Mouse (Mus musculus) G1E (cell line): Measurements from ENCODE around the gene Srgap3. TPM values are rescaled to one million over a fixed set of nuclear protein-coding genes. Genes with fewer than 3 reads are reported as not detected.

Experiments used
- ATAC-seq: 2 replicates; pipeline ENCODE4 v1.8.0; 2016; ENCODE audit warnings: mild to moderate bottlenecking; ENCODE audit not compliant: insufficient number of reproducible peaks, poor library complexity, low FRiP score, severe bottlenecking; ENCODE audit errors: extremely low read depth
- DNase-seq: peaks from one replicate; pipeline ENCODE4 v3.0.0; 2012; ENCODE audit warnings: low spot score
- H3K27me3 ChIP-seq: 2 replicates; pipeline ENCODE4 v1.6.1; 2012; ENCODE audit warnings: mild to moderate bottlenecking, low read length, inconsistent platforms; ENCODE audit not compliant: insufficient read depth
- H3K36me3 ChIP-seq: replicated peaks from 2 replicates; pipeline ENCODE3; 2012; ENCODE audit warnings: mild to moderate bottlenecking, inconsistent platforms
- H3K4me1 ChIP-seq: 2 replicates; pipeline ENCODE4 v1.6.1; 2012; ENCODE audit warnings: low read depth, low read length, inconsistent platforms, mixed read lengths; ENCODE audit not compliant: insufficient read depth
- H3K4me3 ChIP-seq: 2 replicates; pipeline ENCODE4 v1.5.1; 2012; ENCODE audit warnings: low read depth, mild to moderate bottlenecking, inconsistent platforms, low read length, moderate library complexity, mixed read lengths
- H3K9me3 ChIP-seq: replicated peaks from 2 replicates; pipeline ENCODE4 v1.6.1; 2012; ENCODE audit warnings: inconsistent platforms
- CTCF ChIP-seq: IDR thresholded peaks from 2 replicates; pipeline ENCODE4 v1.5.1; 2012; ENCODE audit warnings: low read depth, low read length, inconsistent platforms, mixed read lengths
- GATA1 ChIP-seq: IDR thresholded peaks from 2 replicates; pipeline ENCODE4 v1.6.1; 2012; ENCODE audit warnings: borderline replicate concordance, low read length, inconsistent platforms, mixed read lengths
- GATA2 ChIP-seq: IDR thresholded peaks from 2 replicates; pipeline ENCODE4 v1.6.1; 2012; ENCODE audit warnings: low read depth, low read length, inconsistent platforms, borderline replicate concordance
- POLR2AphosphoS5 ChIP-seq: IDR thresholded peaks from 2 replicates; pipeline ENCODE4 v1.6.1; 2012; ENCODE audit warnings: low read depth, low read length, inconsistent platforms; ENCODE audit not compliant: insufficient replicate concordance
- TAL1 ChIP-seq: conservative IDR thresholded peaks from 2 replicates; pipeline ENCODE4 v1.6.1; 2012; ENCODE audit warnings: low read depth, low read length, inconsistent platforms, mixed read lengths
- polyA plus RNA-seq: library from polyadenylated mRNA; stranded (reverse); fragments of >175 nt; gene quantifications from 2 replicates; pipeline ENCODE4 v1.2.3, GENCODE M21; 2012
- total RNA-seq, 2 experiments: library from RNA; stranded (forward) in 1 of 2; stranded (reverse) in 1 of 2; fragments of 200-1000 nt in 1 of 2; fragments of >200 nt in 1 of 2; fragmentation: Nextera tagmentation in 1 of 2; gene quantifications; 2 replicates each; pipeline ENCODE4 v1.2.3; 2014 to 2017

Gene Srgap3
- total and polyA plus RNA-seq, 3 experiments: 0.05 TPM; not detected in 2

DNA sequence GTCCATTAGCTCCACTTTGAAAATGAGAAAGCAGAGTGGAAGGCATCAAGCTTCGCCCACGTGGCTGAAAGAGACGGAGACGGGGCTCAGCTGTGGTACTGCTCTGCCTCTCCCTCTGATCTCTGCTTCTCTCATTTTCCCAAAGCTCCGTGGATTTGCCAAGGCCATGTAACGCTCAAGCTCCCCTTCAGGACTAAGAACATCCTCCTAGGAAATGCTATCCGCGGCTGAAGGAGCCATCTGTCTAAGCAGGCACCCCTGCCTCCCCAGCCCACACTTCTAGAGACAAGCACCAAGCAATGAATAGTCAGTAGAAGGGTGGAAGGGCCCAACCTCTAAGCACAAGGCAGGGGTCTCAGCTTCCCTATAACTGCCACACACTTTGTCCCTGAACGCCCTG lies 138.3 kb downstream of the Srgap3 start:
- H3K36me3 ChIP-seq: no peaks in the 10 kb centered on the region
- no peak for ATAC-seq
- TF ChIP-seq GATA1: no peak
- no peak for TF ChIP-seq POLR2AphosphoS5
- TF ChIP-seq GATA2: no peak
- no peak for TF ChIP-seq TAL1
- TF ChIP-seq CTCF: no peak

DNA sequence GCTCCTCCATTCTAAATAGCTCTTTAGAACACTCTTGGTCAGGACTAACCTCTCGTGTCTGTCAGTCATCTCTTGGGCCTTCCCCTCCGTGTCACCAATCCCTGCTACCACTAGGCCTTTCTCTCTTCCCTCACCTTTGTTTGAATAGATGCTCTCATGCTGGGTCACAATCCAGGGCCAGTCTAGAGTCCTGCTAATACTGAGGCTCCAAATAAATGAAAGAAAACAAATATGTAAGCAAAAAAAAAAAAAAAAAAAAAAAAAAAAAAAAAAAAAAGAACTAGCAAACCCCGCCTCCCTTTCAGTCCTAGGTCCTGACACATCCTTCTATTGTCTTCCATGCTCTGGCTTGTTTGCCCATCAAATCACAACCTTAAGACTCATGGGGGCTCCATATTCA lies 145.1 kb downstream of the Srgap3 start:
- peaks cover 13% of the 10 kb centered on the region for H3K9me3 ChIP-seq
- H3K36me3 ChIP-seq: no peaks in the 10 kb centered on the region
- H3K4me3 ChIP-seq: no peak overlapping the region
- DNase-seq: no peak
- no peak for ATAC-seq
- no peaks in the 10 kb centered on the region for H3K27me3 ChIP-seq
- TF ChIP-seq GATA1 (no peak), CTCF (no peak)
- no peaks in the 10 kb centered on the region for H3K4me1 ChIP-seq

More for the DNA sequence above, 138.3 kb downstream of the Srgap3 start:
- Histone ChIP-seq H3K27me3 (no peaks in the 10 kb centered on the region), H3K4me3 (no peak overlapping the region), H3K9me3 (peaks cover 13% of the 10 kb centered on the region), H3K4me1 (no peaks in the 10 kb centered on the region)
- DNase-seq: no peak

DNA sequence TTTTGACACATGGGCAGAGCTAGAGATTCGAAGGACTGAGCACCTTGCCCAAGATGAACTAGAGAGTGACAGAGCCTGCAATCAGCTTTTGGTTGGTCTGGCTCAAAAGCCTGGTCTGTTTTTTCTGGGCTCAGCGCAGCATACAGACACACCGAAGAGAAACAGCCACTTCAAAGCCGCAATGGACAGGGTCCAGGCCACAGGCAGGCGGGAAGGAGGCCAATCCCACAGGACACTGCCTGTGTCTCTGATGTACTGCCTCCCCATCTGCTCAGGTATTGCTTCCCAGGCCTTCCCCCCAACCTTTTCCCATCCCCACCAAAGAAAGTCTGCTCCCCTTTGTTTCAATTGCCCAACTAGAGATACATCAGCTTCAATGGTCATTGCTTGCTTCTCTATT lies 148.7 kb downstream of the Srgap3 start:
- DNase-seq (no peak), ATAC-seq (no peak)
- Histone ChIP-seq H3K4me3 (no peak overlapping the region), H3K27me3 (no peaks in the 10 kb centered on the region), H3K9me3 (peaks cover 13% of the 10 kb centered on the region), H3K36me3 (no peaks in the 10 kb centered on the region), H3K4me1 (no peaks in the 10 kb centered on the region)
- TF ChIP-seq CTCF (no peak), TAL1 (no peak), GATA1 (no peak)

DNA sequence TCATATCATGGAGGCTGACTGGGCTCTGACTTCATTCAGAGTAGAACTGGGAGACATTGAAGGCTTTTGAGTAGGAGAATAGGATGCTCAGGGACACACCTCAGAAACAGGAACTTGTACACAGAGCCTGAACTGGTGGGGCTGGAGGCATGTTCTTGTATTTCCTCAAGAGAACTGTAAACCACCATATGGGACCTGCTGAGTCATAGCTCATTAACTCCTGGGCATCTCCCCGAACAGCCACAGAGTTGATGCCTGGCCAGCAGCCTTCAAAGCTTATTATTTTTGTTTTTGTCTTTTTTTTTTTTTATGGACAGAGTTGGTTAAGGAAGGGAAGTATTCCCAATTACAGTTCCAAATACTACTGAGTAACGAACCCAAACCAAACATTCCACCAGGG lies 150.5 kb downstream of the Srgap3 start:
- H3K4me1 ChIP-seq: no peaks in the 10 kb centered on the region
- H3K27me3 ChIP-seq: no peaks in the 10 kb centered on the region
- TF ChIP-seq GATA2 (no peak), CTCF (no peak), TAL1 (no peak), POLR2AphosphoS5 (no peak), GATA1 (no peak)
- DNase-seq (no peak), ATAC-seq (no peak)
- H3K36me3 ChIP-seq: no peaks in the 10 kb centered on the region
- peaks cover 13% of the 10 kb centered on the region for H3K9me3 ChIP-seq
- no peak overlapping the region for H3K4me3 ChIP-seq

DNA sequence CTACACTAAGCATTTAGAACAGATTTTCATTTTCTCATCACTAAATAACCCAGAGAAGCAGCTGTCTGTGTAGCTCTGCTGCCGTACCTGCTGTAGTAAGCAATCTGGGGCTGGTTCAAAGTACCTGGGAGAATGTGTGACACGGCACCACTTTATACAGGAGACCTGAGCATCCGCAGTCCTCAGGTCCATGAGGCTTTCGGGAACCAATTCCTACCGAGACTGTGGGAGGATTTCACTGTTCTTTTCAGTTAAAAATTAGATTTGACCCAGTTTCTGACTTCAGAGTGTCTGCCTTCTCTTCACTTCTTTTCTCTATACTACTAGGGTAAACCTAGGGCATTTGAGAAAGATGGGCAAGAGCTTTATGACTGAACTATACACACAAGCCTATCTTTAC lies 153.2 kb downstream of the Srgap3 start:
- no peaks in the 10 kb centered on the region for H3K4me1 ChIP-seq
- TF ChIP-seq CTCF: no peak
- no peak for TF ChIP-seq POLR2AphosphoS5
- no peak for TF ChIP-seq GATA2
- no peak for TF ChIP-seq TAL1
- no peak for TF ChIP-seq GATA1
- ATAC-seq (no peak), DNase-seq (no peak)
- H3K36me3 ChIP-seq: no peaks in the 10 kb centered on the region
- no peaks in the 10 kb centered on the region for H3K27me3 ChIP-seq
- no peak overlapping the region for H3K4me3 ChIP-seq
- H3K9me3 ChIP-seq: peaks cover 10% of the 10 kb centered on the region

DNA sequence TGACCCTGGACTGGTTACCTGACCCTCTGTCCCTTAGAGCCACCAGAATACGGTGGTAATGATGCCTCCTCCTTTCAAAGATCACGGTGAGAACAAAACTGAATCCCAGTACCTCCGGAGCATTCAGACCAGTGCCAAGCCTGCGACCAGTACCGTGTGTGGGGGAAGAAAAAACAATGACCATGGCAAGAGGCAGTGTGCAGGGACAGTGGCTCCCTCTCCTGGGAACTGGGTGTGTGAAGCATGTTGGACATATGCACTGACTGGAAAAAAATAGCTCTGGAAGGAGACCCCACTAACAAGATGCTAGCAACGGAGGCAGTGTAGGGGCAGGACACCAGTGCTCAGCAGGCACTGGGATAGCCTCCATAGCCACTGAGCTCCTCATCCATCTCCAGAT lies 157.2 kb downstream of the Srgap3 start:
- peaks cover 3% of the 10 kb centered on the region; the same call in 1 of the 2 replicates for H3K9me3 ChIP-seq
- H3K4me1 ChIP-seq: no peaks in the 10 kb centered on the region
- no peaks in the 10 kb centered on the region for H3K27me3 ChIP-seq
- no peaks in the 10 kb centered on the region for H3K36me3 ChIP-seq
- DNase-seq: no peak
- TF ChIP-seq GATA1: no peak
- no peak for TF ChIP-seq POLR2AphosphoS5
- no peak for TF ChIP-seq CTCF
- no peak for TF ChIP-seq TAL1
- no peak for TF ChIP-seq GATA2
- no peak overlapping the region for H3K4me3 ChIP-seq
- no peak for ATAC-seq

DNA sequence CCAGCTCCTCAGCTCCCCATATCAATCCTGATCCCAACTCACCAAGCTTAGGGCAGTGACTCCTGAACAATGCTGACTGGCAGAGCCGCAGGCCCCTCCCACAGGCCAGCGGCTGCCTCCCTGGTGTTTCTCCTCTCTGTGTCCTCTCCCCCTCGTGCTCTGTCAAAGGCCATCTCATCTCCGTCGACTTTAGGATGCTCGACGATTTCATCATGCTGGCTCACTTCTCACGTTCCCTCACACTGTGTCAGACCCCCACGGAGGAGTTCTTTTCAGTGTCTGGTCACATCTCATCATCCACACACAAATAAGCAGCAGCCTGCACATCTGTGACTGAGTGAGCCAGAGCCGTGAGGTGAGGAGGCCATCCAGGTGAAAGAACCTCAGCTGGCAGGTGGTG lies 158.4 kb downstream of the Srgap3 start:
- TF ChIP-seq GATA1 (no peak), TAL1 (no peak), CTCF (no peak), GATA2 (no peak), POLR2AphosphoS5 (no peak)
- Histone ChIP-seq H3K9me3 (peaks cover 5% of the 10 kb centered on the region; the same call in 1 of the 2 replicates), H3K36me3 (no peaks in the 10 kb centered on the region), H3K4me3 (no peak overlapping the region), H3K27me3 (no peaks in the 10 kb centered on the region), H3K4me1 (no peaks in the 10 kb centered on the region)
- no peak for ATAC-seq
- DNase-seq: no peak
